Mouse (Mus musculus): ENCODE measurements around the gene Upp1.

The Upp1 gene

GRCm38 (mm10) chr11:9167331-9167730, 49.4 kb downstream of the Upp1 start:
- DNase-seq = no peak

- no peak for DNase-seq
These were observed 63.6 kb downstream of the Upp1 start for GRCm38 (mm10) chr11:9181477-9181876.
